Mouse (Mus musculus): ENCODE measurements around the gene Yjefn3. TPM values are rescaled to one million over a fixed set of nuclear protein-coding genes. Genes with fewer than 3 reads are reported as not detected.

The Yjefn3 gene
- polyA plus RNA-seq, 2 experiments from 2014 or later: 0.91 to 1.6 TPM

Other genes with a start within 250 kb of the Yjefn3 start
- under 1 TPM; 0.89 to 0.95 TPM for gene Zfp964, start 248.2 kb downstream of the Yjefn3 start, polyA plus RNA-seq (2017; shearing (Covaris generic))
- gene Zfp869, start 192.0 kb downstream of the Yjefn3 start, polyA plus RNA-seq (2017; shearing (Covaris generic)): 10 to 100 TPM; 49.1 to 73.3 TPM
- 1 to 10 TPM; 6.8 to 8.1 TPM for gene Zfp963, start 152.7 kb downstream of the Yjefn3 start, polyA plus RNA-seq (2017; shearing (Covaris generic))
- gene Gm20422, start 127.8 kb downstream of the Yjefn3 start, polyA plus RNA-seq (2017; shearing (Covaris generic)): 1 to 10 TPM; 2.1 to 3.2 TPM
- gene Atp13a1, start 111.5 kb downstream of the Yjefn3 start, polyA plus RNA-seq (2017; shearing (Covaris generic)): 10 to 100 TPM; 20.4 to 28.0 TPM
- 10 to 100 TPM; 16.4 to 23.9 TPM for gene Zfp866, start 111.5 kb downstream of the Yjefn3 start, polyA plus RNA-seq (2017; shearing (Covaris generic))
- 100 to 1,000 TPM in 1 of 2 experiments, 10 to 100 TPM in 1; 71.9 to 150 TPM for gene Gmip, start 94.0 kb downstream of the Yjefn3 start, polyA plus RNA-seq (2017; shearing (Covaris generic))
- gene Lpar2, start 80.3 kb downstream of the Yjefn3 start, polyA plus RNA-seq (2017; shearing (Covaris generic)): under 1 TPM; 0.74 to 0.75 TPM
- gene Pbx4, start 70.2 kb downstream of the Yjefn3 start, polyA plus RNA-seq (2017; shearing (Covaris generic)): 10 to 100 TPM; 10.2 to 17.1 TPM
- not detected for gene Cilp2, start 15.0 kb downstream of the Yjefn3 start, polyA plus RNA-seq (2017; shearing (Covaris generic))
- under 1 TPM in 1 of 2 experiments, not detected in 1; 0.24 TPM for gene Tssk6, start 528 bp downstream of the Yjefn3 start, polyA plus RNA-seq (2017; shearing (Covaris generic))
- gene Ndufa13, start 154 bp downstream of the Yjefn3 start, polyA plus RNA-seq (2017; shearing (Covaris generic)): 100 to 1,000 TPM; 184 to 253 TPM
- gene Gatad2a, start 93.7 kb upstream of the Yjefn3 start, polyA plus RNA-seq (2017; shearing (Covaris generic)): 10 to 100 TPM; 17.4 to 21.6 TPM
- 10 to 100 TPM; 43.3 to 70.0 TPM for gene Mau2, start 140.0 kb upstream of the Yjefn3 start, polyA plus RNA-seq (2017; shearing (Covaris generic))
- 10 to 100 TPM; 51.1 to 80.3 TPM for gene Sugp1, start 140.1 kb upstream of the Yjefn3 start, polyA plus RNA-seq (2017; shearing (Covaris generic))
- gene Tm6sf2, start 170.2 kb upstream of the Yjefn3 start, polyA plus RNA-seq (2017; shearing (Covaris generic)): 1 to 10 TPM in 1 of 2 experiments, under 1 TPM in 1; 0.60 to 1.1 TPM
- gene Hapln4, start 180.7 kb upstream of the Yjefn3 start, polyA plus RNA-seq (2017; shearing (Covaris generic)): not detected
- gene Ncan, start 218.2 kb upstream of the Yjefn3 start, polyA plus RNA-seq (2017; shearing (Covaris generic)): not detected
- gene Nr2c2ap, start 228.6 kb upstream of the Yjefn3 start, polyA plus RNA-seq (2017; shearing (Covaris generic)): 10 to 100 TPM; 43.0 to 59.3 TPM
- gene Rfxank, start 236.4 kb upstream of the Yjefn3 start, polyA plus RNA-seq (2017; shearing (Covaris generic)): 10 to 100 TPM; 67.2 to 81.8 TPM
- gene Borcs8, start 236.8 kb upstream of the Yjefn3 start, polyA plus RNA-seq (2017; shearing (Covaris generic)): 10 to 100 TPM; 76.8 to 91.1 TPM
- gene Mef2b, start 237.0 kb upstream of the Yjefn3 start, polyA plus RNA-seq (2017; shearing (Covaris generic)): 1 to 10 TPM in 1 of 2 experiments, not detected in 1; 1.5 TPM

All from CD4-positive, CD25-positive, alpha-beta regulatory T cell, adult 4 months (primary cell).